Mouse (Mus musculus) CH12.LX (cell line): ENCODE measurements around the gene Cdh22.

Source experiments
- CTCF ChIP-seq, 2 experiments: IDR thresholded peaks in 1 of 2; conservative IDR thresholded peaks in 1 of 2; 2 replicates each; pipeline ENCODE4 v1.5.1; 2011 to 2012; ENCODE audit warnings: low read depth in 2 of 2, low read length in 2 of 2, improper control_type of control experiment in 1 of 2, inconsistent platforms in 1 of 2, mild to moderate bottlenecking in 1 of 2, moderate library complexity in 1 of 2
- E2F4 ChIP-seq: IDR thresholded peaks from 2 replicates; pipeline ENCODE4 v1.6.1; 2011; ENCODE audit warnings: low read depth, low read length, improper control_type of control experiment; ENCODE audit not compliant: insufficient replicate concordance
- ELF1 ChIP-seq: IDR thresholded peaks from 2 replicates; pipeline ENCODE4 v1.6.1; 2014; ENCODE audit warnings: low read depth, mild to moderate bottlenecking, inconsistent platforms, low read length, improper control_type of control experiment
- EP300 ChIP-seq: IDR thresholded peaks from 2 replicates; pipeline ENCODE4 v1.6.1; 2011; ENCODE audit warnings: low read length, improper control_type of control experiment
- MAZ ChIP-seq: IDR thresholded peaks from 2 replicates; pipeline ENCODE4 v1.6.1; 2012; ENCODE audit warnings: low read depth, mild to moderate bottlenecking, inconsistent platforms, low read length, improper control_type of control experiment, moderate library complexity
- MXI1 ChIP-seq: IDR thresholded peaks from 2 replicates; pipeline ENCODE4 v1.6.1; 2011; ENCODE audit warnings: mild to moderate bottlenecking, low read depth, low read length, improper control_type of control experiment
- PAX5 ChIP-seq: IDR thresholded peaks from 2 replicates; pipeline ENCODE4 v1.6.1; 2012; ENCODE audit warnings: low read length, inconsistent platforms, mixed read lengths
- POLR2A ChIP-seq: IDR thresholded peaks from 2 replicates; pipeline ENCODE4 v1.6.1; 2011; ENCODE audit warnings: low read depth, mild to moderate bottlenecking, improper control_type of control experiment, low read length
- TCF12 ChIP-seq: IDR thresholded peaks from 2 replicates; pipeline ENCODE4 v1.6.1; 2014; ENCODE audit warnings: low read depth, mild to moderate bottlenecking, inconsistent platforms, low read length, improper control_type of control experiment
- UBTF ChIP-seq: IDR thresholded peaks from 2 replicates; pipeline ENCODE4 v1.6.1; 2012; ENCODE audit warnings: low read depth, mild to moderate bottlenecking, inconsistent platforms, low read length, improper control_type of control experiment, moderate library complexity
- ZC3H11A ChIP-seq: IDR thresholded peaks from 2 replicates; pipeline ENCODE4 v1.6.1; 2012; ENCODE audit warnings: low read depth, mild to moderate bottlenecking, inconsistent platforms, low read length, improper control_type of control experiment
- ZKSCAN1 ChIP-seq: IDR thresholded peaks from 2 replicates; pipeline ENCODE4 v1.6.1; 2012; ENCODE audit warnings: low read depth, inconsistent platforms, low read length, improper control_type of control experiment, borderline replicate concordance

DNA sequence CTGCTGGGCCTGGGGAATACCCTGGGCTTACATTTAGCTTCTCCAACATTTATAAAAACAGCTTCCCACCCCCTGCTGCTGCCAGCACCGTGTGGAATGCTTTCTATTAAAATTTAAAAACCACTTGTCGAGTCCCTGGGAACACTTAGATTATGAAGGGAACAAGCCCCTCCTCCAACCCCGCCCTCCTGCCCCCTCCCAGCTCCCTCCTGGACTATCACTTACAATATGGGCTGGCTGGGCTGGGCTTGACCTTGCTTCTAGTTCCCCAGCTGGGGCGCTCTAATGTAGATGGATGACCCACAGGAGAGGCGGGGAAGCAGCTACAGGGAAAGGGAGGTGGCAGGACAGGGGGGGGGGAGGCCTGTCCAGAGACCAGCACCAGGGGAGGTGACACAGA, 72.4 kb downstream of the Cdh22 start:
- no peak for TF ChIP-seq CTCF (conservative IDR thresholded peaks at IDR 0.05 in 1 of 2, IDR thresholded peaks at IDR 0.05 in 1 of 2; ENCODE audit: low read depth in 2 of 2, low read length in 2 of 2)
- TF ChIP-seq POLR2A: no peak
- TF ChIP-seq MXI1: no peak
- no peak for TF ChIP-seq EP300
- TF ChIP-seq ZC3H11A: no peak
- no peak for TF ChIP-seq PAX5
- TF ChIP-seq ELF1: no peak
- TF ChIP-seq ZKSCAN1: no peak
- no peak for TF ChIP-seq UBTF
- no peak for TF ChIP-seq E2F4
- TF ChIP-seq TCF12: no peak
- TF ChIP-seq MAZ: no peak
